Mouse (Mus musculus) naive thymus-derived CD4-positive, alpha-beta T cell, adult 2 months (primary cell): ENCODE measurements around the gene Itprid2.
"Not testable (repeated sequence)": the region's sequence is repeated elsewhere in the genome, so short reads cannot be mapped to it uniquely, and the experiment has no call there.

ENCODE experiments used
- DNase-seq: peaks from one replicate; pipeline ENCODE4 v3.0.0-alpha.2; 2011; ENCODE audit warnings: low read depth

Itprid2 gene

DNA sequence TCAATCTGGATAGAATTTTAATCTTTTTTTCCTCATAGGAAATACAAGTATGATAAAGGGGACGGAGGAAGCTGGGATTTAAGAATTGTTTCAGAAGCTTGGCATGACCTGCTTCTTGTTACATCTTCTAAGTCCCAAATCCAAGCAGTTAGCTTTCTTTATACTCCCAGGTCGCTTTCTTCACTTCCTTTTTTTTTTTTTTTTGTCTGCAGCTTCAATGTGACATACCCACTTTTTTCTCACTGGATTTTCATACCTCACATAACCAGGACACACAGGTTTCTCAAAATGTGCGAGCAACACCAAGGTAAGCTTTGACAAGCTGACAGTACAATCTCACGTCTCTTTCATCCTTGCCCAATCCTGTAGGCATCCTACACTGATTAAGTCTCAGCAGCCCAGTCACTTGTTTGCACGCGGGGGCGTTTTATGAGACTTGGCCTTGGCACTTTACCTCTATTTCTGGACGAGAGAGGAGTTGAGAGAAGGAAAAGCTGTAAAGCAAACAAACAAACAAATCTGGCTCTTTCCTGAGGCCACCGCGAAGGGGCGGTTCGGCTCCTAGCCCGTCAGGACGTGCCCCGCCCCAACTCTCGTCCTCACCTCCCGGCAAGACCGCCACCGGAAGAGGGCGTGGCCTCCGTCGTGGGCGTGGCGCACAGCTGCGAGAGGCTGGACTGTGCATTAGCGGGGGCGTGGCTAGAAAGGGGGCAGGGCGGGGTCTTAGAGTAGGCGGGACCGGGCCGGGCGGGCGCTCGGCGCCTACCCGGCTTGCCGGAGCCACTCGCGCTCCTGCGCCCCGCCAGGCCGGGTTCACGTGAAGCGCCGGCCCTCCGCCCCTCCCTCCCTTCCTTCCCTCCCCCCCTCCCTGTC lies at the start of gene Itprid2:
Gene Itprid2, plus strand, starts transcription at position 825 of the 873 bp plus-strand sequence.
- peak; percentile 99 for DNase-seq

DNA sequence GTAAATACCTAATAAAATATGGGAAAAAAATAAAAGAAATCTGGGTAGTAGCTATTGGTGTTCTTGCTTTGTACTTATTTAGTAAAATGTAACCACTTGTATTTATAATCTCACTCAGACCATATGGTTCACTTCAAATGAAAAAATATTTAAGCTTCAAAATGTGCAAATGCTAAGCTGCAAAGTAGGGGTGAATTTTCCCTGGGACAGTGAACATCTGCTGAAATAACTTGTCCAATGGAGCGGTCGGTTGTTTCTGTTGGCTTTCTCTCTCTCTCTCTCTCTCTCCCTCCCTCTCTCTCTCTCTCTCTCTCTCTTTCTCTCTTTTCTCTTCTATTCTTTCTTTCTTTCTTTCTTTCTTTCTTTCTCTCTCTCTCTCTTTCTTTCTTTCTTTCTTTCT lies 39.0 kb upstream of the Itprid2 start:
- DNase-seq = no peak

- DNase-seq = no peak
Observed at GRCm38 (mm10) chr2:79597090-79597489, 38.1 kb upstream of the Itprid2 start.

DNA sequence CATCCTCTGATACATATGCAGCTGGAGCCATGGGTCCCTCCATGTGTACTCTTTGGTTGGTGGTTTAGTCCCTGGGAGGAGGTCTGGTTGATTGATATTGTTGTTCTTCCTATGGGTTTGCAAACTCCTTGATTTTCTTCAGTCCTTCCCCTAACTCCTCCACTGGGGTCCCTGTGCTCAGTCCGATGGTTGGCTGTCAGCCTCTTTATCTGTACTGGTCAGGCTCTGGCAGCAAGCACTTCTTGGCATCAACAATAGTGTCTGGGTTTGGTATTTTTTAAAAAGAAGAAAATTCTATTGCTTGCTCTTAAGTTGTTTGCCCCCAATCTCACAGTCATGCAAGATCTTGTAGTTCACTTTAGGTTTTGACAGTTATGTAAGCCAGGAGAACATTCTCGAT lies 34.0 kb upstream of the Itprid2 start:
- DNase-seq = not testable (repeated sequence)

- DNase-seq = no peak
Observed at GRCm38 (mm10) chr2:79601691-79602116, 33.4 kb upstream of the Itprid2 start.

DNA sequence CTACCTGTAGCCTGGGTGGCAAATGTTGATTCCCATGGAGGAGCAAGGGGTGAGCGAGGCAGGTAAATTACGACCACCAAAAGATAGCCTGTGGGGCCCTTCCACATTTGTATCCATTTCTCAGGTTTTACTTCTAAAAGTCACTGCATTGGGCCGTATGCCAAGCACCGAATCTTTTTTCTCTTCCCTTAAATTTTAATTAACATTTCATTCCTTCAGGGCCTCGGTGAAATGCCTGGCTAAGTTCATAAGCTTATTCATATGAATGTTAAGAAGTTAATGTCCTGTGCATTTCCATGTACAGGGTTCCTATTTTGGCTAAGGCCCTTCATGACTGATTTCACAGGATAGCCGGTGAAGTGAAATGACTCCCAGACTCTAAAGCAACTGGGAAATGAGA lies 32.8 kb upstream of the Itprid2 start:
- DNase-seq = no peak

- no peak for DNase-seq
Observed at GRCm38 (mm10) chr2:79603363-79603762, 31.8 kb upstream of the Itprid2 start.

DNA sequence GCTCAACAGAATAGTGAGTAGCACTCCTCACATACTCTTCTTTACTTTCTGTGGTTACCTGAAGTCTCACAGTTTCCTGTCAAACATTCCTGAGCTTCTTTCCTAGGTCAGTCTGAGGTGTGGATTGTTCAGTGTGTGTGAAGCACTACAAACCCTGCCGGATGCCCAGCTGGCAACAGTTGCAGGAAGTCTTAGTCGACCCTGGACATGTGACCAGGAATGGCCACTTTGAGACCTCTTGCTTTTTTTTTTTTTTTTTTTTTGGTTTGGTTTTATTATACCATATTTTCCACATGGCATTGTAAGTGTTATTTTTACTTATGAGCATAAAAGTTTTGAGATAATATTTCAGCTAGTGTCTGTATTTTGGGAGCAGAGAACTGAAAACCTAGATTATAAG lies 29.1 kb upstream of the Itprid2 start:
- DNase-seq = no peak

DNA sequence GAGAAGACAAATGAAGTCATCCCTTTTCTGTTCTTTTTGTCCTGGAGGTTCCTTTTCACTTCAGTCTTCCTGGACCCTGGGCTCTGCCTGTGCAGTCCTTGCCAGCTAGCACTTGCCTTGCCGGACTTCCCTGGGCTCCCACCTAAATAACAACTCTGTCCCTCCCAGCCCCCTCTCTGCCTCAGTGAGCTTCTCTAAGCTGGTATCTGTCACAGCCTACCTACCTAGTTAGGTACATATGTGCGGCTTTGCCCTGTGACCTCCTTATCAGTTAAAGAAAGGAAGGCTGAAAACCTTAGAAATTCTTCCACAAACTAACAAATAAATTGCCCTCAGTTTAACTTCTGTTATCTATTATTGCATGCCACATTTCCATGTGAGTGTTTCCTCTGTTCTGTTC lies 28.0 kb upstream of the Itprid2 start:
- DNase-seq = no peak

- no peak for DNase-seq
Observed at GRCm38 (mm10) chr2:79608301-79609074, 26.7 kb upstream of the Itprid2 start.

- DNase-seq = no peak
Observed at GRCm38 (mm10) chr2:79610894-79611293, 24.3 kb upstream of the Itprid2 start.

DNA sequence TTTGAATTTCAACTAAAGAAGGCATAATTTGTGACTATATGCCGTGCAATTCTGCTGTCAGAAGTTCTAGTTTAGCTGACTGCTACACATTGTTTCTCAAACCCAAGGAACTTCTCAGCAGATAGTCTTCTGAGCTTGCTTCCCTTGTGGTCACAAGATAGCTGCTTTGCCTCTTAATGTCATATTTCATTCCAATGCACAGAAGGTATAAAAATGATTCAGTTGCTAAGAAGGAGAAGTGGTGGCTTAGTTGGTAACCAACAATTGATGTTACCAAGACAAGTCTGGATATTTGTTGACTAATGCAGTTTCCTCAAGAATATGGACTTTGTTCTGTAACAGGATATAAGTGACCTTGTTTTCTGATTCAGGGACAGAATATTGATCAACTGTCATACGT lies 17.0 kb upstream of the Itprid2 start:
- DNase-seq = no peak

- DNase-seq = no peak
Observed at GRCm38 (mm10) chr2:79618614-79619568, 16.3 kb upstream of the Itprid2 start.

DNA sequence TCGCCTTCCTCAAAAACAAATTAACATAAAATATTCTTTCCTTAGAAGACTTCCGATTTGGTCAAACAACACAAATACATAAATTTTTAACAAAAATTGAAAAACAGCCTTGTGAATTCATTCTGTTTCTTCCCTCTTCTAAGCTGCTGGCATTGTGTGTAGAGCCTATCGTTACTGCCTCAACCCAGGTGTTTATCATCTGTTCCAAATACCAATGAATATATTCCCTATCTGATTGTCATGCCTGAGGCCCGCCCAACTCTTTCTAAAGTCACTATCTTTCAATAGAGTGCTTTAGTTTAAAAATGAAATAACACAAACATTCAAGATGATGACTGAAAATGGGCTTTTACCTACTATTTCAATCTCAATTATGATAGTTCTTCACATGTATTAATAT lies 11.9 kb upstream of the Itprid2 start:
- DNase-seq = no peak

DNA sequence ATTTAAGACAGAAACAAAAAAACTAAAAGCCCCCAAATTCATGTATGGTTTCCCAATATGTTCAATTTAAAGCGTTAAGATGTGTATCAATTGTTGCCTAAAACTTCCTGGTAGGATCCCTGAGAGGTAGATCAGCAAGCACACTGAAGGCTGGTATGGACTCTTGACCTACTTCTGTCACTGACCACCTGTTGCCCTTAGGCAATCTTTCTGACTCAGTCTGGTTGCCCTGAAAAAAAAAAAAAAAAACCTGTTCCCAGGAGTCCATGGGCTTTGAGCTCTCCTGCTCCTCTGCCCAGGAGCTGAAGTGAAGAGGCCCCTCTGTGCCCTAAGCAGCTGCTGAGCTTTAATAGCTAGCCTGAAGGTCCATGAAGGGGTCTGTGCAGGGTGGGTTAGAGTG lies 7.5 kb upstream of the Itprid2 start:
- no peak for DNase-seq

- no peak for DNase-seq
Observed at GRCm38 (mm10) chr2:79630231-79630630, 4.9 kb upstream of the Itprid2 start.

DNA sequence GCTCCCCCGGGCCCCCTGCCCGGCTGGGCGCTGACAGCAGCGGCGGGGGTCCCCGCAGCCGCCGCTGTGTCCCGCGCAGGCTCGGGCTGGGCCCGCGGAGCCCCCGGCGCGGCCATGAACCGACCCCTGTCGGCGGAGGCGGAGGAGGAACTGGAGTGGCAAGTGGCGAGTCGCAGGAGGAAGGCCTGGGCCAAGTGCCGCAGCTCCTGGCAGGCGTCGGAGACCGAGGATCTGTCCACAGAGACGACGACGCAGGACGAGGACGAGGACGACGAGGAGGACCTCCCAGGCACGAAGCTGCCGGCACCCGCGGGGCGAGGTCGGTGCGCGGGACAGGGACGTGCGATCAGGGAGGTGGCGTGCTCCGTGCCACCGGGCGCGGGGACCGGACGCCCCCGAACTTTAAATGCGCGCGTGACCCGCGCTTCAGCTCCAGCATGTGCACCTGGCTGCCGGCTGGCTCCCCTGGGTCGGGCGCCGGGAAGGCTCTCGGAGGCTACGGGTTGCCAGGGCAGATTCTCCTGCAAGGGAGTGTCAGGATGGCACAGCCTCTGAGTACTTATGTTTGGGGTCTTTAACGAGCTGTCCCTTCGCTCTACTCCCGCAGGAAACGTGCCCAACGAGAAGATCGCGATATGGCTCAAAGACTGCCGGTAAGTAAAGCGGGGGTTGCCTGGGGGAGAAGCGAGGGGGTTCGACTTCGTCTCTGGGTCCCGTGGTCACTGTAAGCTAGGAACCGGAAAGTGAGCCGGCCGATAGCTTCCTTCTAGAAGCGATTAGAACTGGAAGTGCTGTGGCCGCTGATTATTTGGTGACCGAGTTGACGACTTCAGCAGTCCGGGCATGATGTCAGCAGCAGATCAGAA lies 507 bp downstream of the Itprid2 start:
- DNase-seq = peak; percentile 82

DNA sequence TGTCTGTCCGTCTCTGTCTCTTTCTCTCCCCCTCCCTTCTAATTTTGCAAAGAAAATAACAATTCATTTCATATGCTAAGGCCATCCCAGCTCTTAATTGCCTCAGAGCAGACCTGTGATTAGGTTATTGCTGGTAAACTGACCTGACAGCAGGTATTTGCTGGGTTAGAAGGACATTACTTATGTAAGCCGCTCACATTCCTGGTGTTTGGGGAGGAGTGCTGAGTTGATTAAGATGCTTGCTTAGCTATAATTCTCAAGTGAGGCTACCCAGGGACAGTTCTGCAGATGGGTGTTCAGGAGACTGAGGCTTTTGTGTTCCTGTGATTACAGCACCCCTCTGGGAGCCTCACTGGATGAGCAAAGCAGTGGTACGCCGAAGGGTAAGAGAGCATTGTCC lies 3.8 kb downstream of the Itprid2 start:
- no peak for DNase-seq

- DNase-seq = peak; percentile 82
Observed at GRCm38 (mm10) chr2:79646237-79646688, 11.1 kb downstream of the Itprid2 start.

- no peak for DNase-seq
Observed at GRCm38 (mm10) chr2:79647094-79647493, 11.9 kb downstream of the Itprid2 start.

DNA sequence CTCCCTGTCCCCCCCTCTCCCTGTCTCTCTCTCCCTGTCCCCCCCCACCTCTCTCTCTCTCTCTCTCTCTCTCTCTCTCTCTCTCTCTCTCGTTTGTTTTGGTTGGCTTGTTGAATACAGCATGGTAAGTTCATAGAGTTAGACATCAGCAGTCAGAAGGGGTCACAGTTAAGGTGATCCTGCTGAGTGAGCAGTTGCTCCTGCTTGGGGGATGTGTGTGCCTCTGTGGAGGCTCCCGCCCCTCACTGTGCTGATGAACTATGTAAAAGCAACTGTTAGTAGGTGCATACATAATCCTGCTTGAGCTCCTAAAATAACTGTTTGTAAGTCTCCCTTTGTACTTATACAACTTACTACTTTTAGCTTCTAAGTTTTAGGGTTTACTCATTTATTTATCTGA lies 12.6 kb downstream of the Itprid2 start:
- DNase-seq = no peak
